Comparison of ENCODE assay signal across 9 mouse cellular contexts in the genomic region with DNA sequence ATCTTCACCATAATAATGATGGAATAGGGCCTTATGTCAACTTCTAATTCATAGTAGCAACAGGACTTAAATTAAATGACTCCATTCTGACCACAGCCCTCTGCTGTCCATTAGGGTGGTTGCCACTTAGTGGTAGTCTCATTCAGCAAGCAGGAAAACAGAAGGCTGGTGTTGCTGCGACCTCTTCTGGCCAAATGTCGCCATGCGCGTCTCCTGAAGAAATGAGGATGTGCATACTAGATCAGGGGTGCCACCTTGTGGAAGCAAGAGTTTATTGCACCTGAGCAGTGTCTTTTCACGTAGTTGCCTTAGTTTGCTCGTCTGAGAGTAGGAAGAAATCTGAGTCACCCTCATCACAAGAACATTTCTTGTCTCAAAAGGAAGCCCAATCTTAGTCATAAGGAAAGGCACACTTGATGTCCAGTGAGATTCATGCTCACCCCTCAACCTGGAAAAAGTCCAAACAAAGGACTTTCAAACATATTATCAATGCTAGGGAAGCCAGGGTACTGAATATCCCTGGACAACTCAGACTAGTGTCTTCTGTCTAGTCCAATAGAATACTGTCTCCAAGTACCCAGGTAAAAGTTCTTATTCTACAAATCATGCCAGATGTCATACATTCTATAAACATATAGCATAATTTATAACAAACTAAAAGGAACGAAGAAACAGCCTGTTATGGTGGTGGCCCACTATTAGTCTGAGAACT.
DNase-seq lines count a peak whose midpoint lies in the region; ATAC-seq and TF ChIP-seq lines count a peak whose summit lies in the region.
"Had no signal": no experiment of that assay in that cellular context is flagged by ENCODE, and none has a peak within 500 bp of the region (broad histone marks: within the 10 kb centered on the region; RNA-seq: fewer than 3 reads in every experiment).

No protein-coding gene starts in this region.

- H3K79me2 ChIP-seq in MEL (ENCODE audit: control insufficient read depth, insufficient read depth, low read length, poor library complexity): no peaks in the 10 kb centered on the region

- TF ChIP-seq RAD21 in MEL (IDR thresholded peaks at IDR 0.05; ENCODE audit: low read depth, low read length): peak; percentile 100

- peaks cover 0 to 3% of the 10 kb centered on the region in 2 experiments; a peak in 2 of 4 replicates for H3K4me1 ChIP-seq in MEL (ENCODE audit: control insufficient read depth in 1 of 2, insufficient read depth in 2 of 2, low read length in 2 of 2)
- H3K4me1 ChIP-seq in cerebellum, adult 2 months (ENCODE audit: control insufficient read depth, insufficient read depth, low read length): no peaks in the 10 kb centered on the region
- H3K4me1 ChIP-seq in lung, embryonic 15.5 days: no peaks in the 10 kb centered on the region

- TF ChIP-seq EP300 in MEL (IDR thresholded peaks at IDR 0.05; ENCODE audit: low read depth in 1 of 2, low read length in 2 of 2): peak in 1 of 2 experiments; percentile 22; a peak in 1 of 4 replicates

- ATAC-seq in frontal cortex, adult (ENCODE audit: low TSS enrichment): peak; percentile 98
- peak; percentile 100 for ATAC-seq in hematopoietic stem cell, adult 5-6 weeks (replicated peaks in 1 of 2; ENCODE audit: insufficient read depth in 1 of 2, low FRiP score in 2 of 2, low TSS enrichment in 1 of 2, low read depth in 1 of 2, poor library complexity in 2 of 2, severe bottlenecking in 2 of 2)
- peak; percentile 80 for ATAC-seq in lung, embryonic 15.5 days (ENCODE audit: borderline replicate concordance, extremely low read depth, low FRiP score, low TSS enrichment)

- H3K36me3 ChIP-seq in MEL (ENCODE audit: control insufficient read depth in 1 of 2, insufficient read depth in 2 of 2, low read length in 2 of 2): peaks cover 0 to 3% of the 10 kb centered on the region in 2 experiments; a peak in 1 of 4 replicates
- no peaks in the 10 kb centered on the region for H3K36me3 ChIP-seq in lung, embryonic 15.5 days

- peak; percentile 94 for DNase-seq in MEL (ENCODE audit: low read depth, low spot score)
- peak; percentile 87 to 91 for DNase-seq in cerebellum, adult 2 months
- DNase-seq in layer of hippocampus, adult 8-10 months (ENCODE audit: low spot score in 2 of 2): peak; percentile 91 to 96
- DNase-seq in ovary, postnatal 14 days (ENCODE audit: low spot score): peak; percentile 94
- peak; percentile 75 to 91 for DNase-seq in thymus, postnatal 10 days (ENCODE audit: low spot score in 2 of 2)

- H3K9me3 ChIP-seq in MEL (replicated peaks; ENCODE audit: insufficient read depth, low read length): no peaks in the 10 kb centered on the region
- no peaks in the 10 kb centered on the region for H3K9me3 ChIP-seq in lung, embryonic 15.5 days

- no peaks in the 10 kb centered on the region for H3K27me3 ChIP-seq in MEL (ENCODE audit: control insufficient read depth in 1 of 2, insufficient read depth in 2 of 2, low read length in 2 of 2)
- H3K27me3 ChIP-seq in cerebellum, adult 2 months (ENCODE audit: control insufficient read depth, insufficient read depth, low read length): no peaks in the 10 kb centered on the region
- H3K27me3 ChIP-seq in lung, embryonic 15.5 days: no peaks in the 10 kb centered on the region

- no peak overlapping the region for H3K9ac ChIP-seq in MEL (ENCODE audit: control insufficient read depth, low read depth, low read length, poor library complexity, severe bottlenecking)
- H3K9ac ChIP-seq in lung, embryonic 15.5 days: no peak overlapping the region

- peak in 2 of 3 experiments; percentile 98 for TF ChIP-seq CTCF in MEL (IDR thresholded peaks at IDR 0.05 in 2 of 3, conservative IDR thresholded peaks at IDR 0.05 in 1 of 3; ENCODE audit: control insufficient read depth in 1 of 3, insufficient read depth in 1 of 3, low read depth in 2 of 3, low read length in 3 of 3, poor library complexity in 1 of 3, severe bottlenecking in 1 of 3)
- TF ChIP-seq CTCF in cerebellum, adult 2 months (IDR thresholded peaks at IDR 0.05; ENCODE audit: borderline replicate concordance, insufficient read depth, low read depth, low read length): peak; percentile 100

- H3K4me2 ChIP-seq in lung, embryonic 15.5 days: no peak overlapping the region

- no peak for TF ChIP-seq POLR2A in MEL (IDR thresholded peaks at IDR 0.05; ENCODE audit: control insufficient read depth in 1 of 2, insufficient read depth in 1 of 2, low read depth in 1 of 2, low read length in 2 of 2, poor library complexity in 1 of 2)
- no peak for TF ChIP-seq POLR2A in cerebellum, adult 2 months (IDR thresholded peaks at IDR 0.05; ENCODE audit: borderline replicate concordance, insufficient read depth, low read length)

- H3K4me3 ChIP-seq in MEL (ENCODE audit: control insufficient read depth in 1 of 2, insufficient read depth in 1 of 2, low read depth in 2 of 2, low read length in 2 of 2): no peak overlapping the region
- H3K4me3 ChIP-seq in cerebellum, adult 2 months (replicated peaks; ENCODE audit: insufficient read depth, low read depth, low read length): no peak overlapping the region
- no peak overlapping the region for H3K4me3 ChIP-seq in lung, embryonic 15.5 days
- H3K4me3 ChIP-seq: myocyte had no signal

- 15% methylated on average over 7 of the region's 7 CpGs for WGBS in cerebellum, adult 2 months
- WGBS in lung, embryonic 15.5 days: 13% methylated on average over 7 of the region's 7 CpGs

- H3K27ac ChIP-seq in MEL (ENCODE audit: control insufficient read depth, low read depth, low read length): no peak overlapping the region
- no peak overlapping the region for H3K27ac ChIP-seq in cerebellum, adult 2 months (ENCODE audit: insufficient read depth, low read length)
- H3K27ac ChIP-seq in lung, embryonic 15.5 days: no peak overlapping the region

TF ChIP-seq in MEL, 35 proteins besides CTCF, POLR2A, EP300 and RAD21:
- TF ChIP-seq JUND (IDR thresholded peaks at IDR 0.05; ENCODE audit: low read depth, low read length) (peak; percentile 82; the same call in 1 of the 2 replicates), E2F4 (IDR thresholded peaks at IDR 0.05; ENCODE audit: borderline replicate concordance, low read depth, low read length) (no peak), MAZ (IDR thresholded peaks at IDR 0.05; ENCODE audit: low read depth, low read length) (no peak), ZMIZ1 (IDR thresholded peaks at IDR 0.05; ENCODE audit: low read depth, low read length) (no peak), CHD2 (IDR thresholded peaks at IDR 0.05; ENCODE audit: low read length) (no peak), MXI1 (IDR thresholded peaks at IDR 0.05; ENCODE audit: low read depth, low read length) (peak; percentile 40; the same call in 1 of the 2 replicates), ZC3H11A (IDR thresholded peaks at IDR 0.05; ENCODE audit: low read depth, low read length) (peak; percentile 99), ELF1 (IDR thresholded peaks at IDR 0.05; ENCODE audit: low read depth, low read length) (peak; percentile 46; the same call in 1 of the 2 replicates), BHLHE40 (IDR thresholded peaks at IDR 0.05; ENCODE audit: borderline replicate concordance, low read depth, low read length) (peak; percentile 61), TBP (IDR thresholded peaks at IDR 0.05; ENCODE audit: low read depth, low read length) (no peak), USF1 (IDR thresholded peaks at IDR 0.05; ENCODE audit: low read depth, low read length) (no peak), MYB (IDR thresholded peaks at IDR 0.05; ENCODE audit: low read depth, low read length) (no peak), SIN3A (IDR thresholded peaks at IDR 0.05; ENCODE audit: low read length) (peak; percentile 78; the same call in 1 of the 2 replicates), POLR2AphosphoS2 (IDR thresholded peaks at IDR 0.05; ENCODE audit: low read length) (no peak), MAFK (IDR thresholded peaks at IDR 0.05; ENCODE audit: borderline replicate concordance, low read depth, low read length) (no peak), NRF1 (IDR thresholded peaks at IDR 0.05; ENCODE audit: insufficient read depth, low read depth, low read length, poor library complexity, severe bottlenecking) (0 out of 2 replicates have a peak, but pooled peaks have one; percentile 18), NELFE (IDR thresholded peaks at IDR 0.05; ENCODE audit: low read depth, low read length) (no peak), MYC (IDR thresholded peaks at IDR 0.05; ENCODE audit: low read depth, low read length) (peak; percentile 66; the same call in 1 of the 2 replicates), SMC3 (IDR thresholded peaks at IDR 0.05; ENCODE audit: low read depth, low read length) (peak; percentile 100), MAX (IDR thresholded peaks at IDR 0.05; ENCODE audit: low read length) (peak; percentile 43; the same call in 1 of the 2 replicates), ZNF384 (IDR thresholded peaks at IDR 0.05; ENCODE audit: low read depth, low read length) (0 out of 2 replicates have a peak, but pooled peaks have one; percentile 22), HCFC1 (IDR thresholded peaks at IDR 0.05; ENCODE audit: low read depth, low read length) (peak; percentile 64)
